Mouse (Mus musculus) neural tube, embryonic 13.5 days (tissue): ENCODE results near the gene Cdh23. TPM values are rescaled to one million over a fixed set of nuclear protein-coding genes. Genes with fewer than 3 reads are reported as not detected.

Source experiments
- ATAC-seq: fragments of 200-750 bp; cut with Nextera tagmentation; 2 replicates; pipeline ENCODE4 v1.8.0; 2017; ENCODE audit warnings: low read depth, mild to moderate bottlenecking, moderate TSS enrichment, moderate library complexity
- H3K27ac ChIP-seq: fragments of 300-500 bp; sonication (generic); replicated peaks from 2 replicates; pipeline ENCODE4 v1.5.1; 2015; ENCODE audit warnings: moderate library complexity, mild to moderate bottlenecking, inconsistent platforms
- H3K27me3 ChIP-seq: fragments of 300-500 bp; sonication (generic); 2 replicates; pipeline ENCODE4 v1.6.1; 2015; ENCODE audit warnings: mild to moderate bottlenecking, inconsistent platforms
- H3K36me3 ChIP-seq: fragments of 300-500 bp; sonication (generic); 2 replicates; pipeline ENCODE4 v1.6.1; 2015; ENCODE audit warnings: mild to moderate bottlenecking, inconsistent platforms
- H3K4me1 ChIP-seq: fragments of 300-500 bp; sonication (generic); replicated peaks from 2 replicates; pipeline ENCODE4 v1.6.1; 2015; ENCODE audit warnings: inconsistent platforms
- H3K4me2 ChIP-seq: fragments of 300-500 bp; sonication (generic); 2 replicates; pipeline ENCODE4 v1.6.1; 2015; ENCODE audit warnings: inconsistent platforms, mild to moderate bottlenecking, moderate library complexity
- H3K4me3 ChIP-seq: fragments of 300-500 bp; sonication (generic); 2 replicates; pipeline ENCODE4 v1.5.1; 2015; ENCODE audit warnings: mild to moderate bottlenecking, inconsistent platforms
- H3K9ac ChIP-seq: fragments of 300-500 bp; sonication (generic); 2 replicates; pipeline ENCODE4 v1.6.1; 2015; ENCODE audit warnings: moderate library complexity, mild to moderate bottlenecking, inconsistent platforms
- H3K9me3 ChIP-seq: fragments of 300-500 bp; sonication (generic); 2 replicates; pipeline ENCODE4 v1.6.1; 2016; ENCODE audit warnings: inconsistent platforms
- WGBS: fragments of 180-500 bp; shearing (Covaris S2); methylation state at CpG from one replicate; pipeline ENCODE4 v1.1.7; 2015; 5-methylcytosine and 5-hydroxymethylcytosine counted together
- polyA plus RNA-seq: library from polyadenylated mRNA; unstranded; fragments of >200 nt; fragmentation: Nextera tagmentation; extraction: Ambion mirVana; gene quantifications from 2 replicates; pipeline ENCODE4 v1.2.1, GENCODE M21; 2015

Gene Cdh23
- polyA plus RNA-seq, 1 experiment from 2014 or later = 1.4 TPM

GRCm38 (mm10) chr10:60350077-60350804, 346.0 kb downstream of the Cdh23 start:
- H3K27me3 ChIP-seq = peaks cover 24% of the 10 kb centered on the region
- no peaks in the 10 kb centered on the region for H3K36me3 ChIP-seq
- no peaks in the 10 kb centered on the region for H3K9me3 ChIP-seq
- H3K27ac ChIP-seq = no peak overlapping the region
- no peak for ATAC-seq
- no peak overlapping the region for H3K4me3 ChIP-seq
- H3K9ac ChIP-seq = no peak overlapping the region
- H3K4me1 ChIP-seq = peaks cover 66% of the 10 kb centered on the region
- peak overlapping the region; percentile 22; the same call in 1 of the 2 replicates for H3K4me2 ChIP-seq
- WGBS = 55% methylated on average over 4 of the region's 5 CpGs

- Histone ChIP-seq H3K4me3 (no peak overlapping the region), H3K4me1 (peaks cover 71% of the 10 kb centered on the region), H3K9me3 (no peaks in the 10 kb centered on the region), H3K4me2 (no peak overlapping the region), H3K36me3 (no peaks in the 10 kb centered on the region), H3K9ac (no peak overlapping the region), H3K27ac (no peak overlapping the region), H3K27me3 (peaks cover 24% of the 10 kb centered on the region)
- ATAC-seq = no peak
- 87% methylated on average over 5 of the region's 5 CpGs for WGBS
Measured at GRCm38 (mm10) chr10:60349644-60350043, 346.6 kb downstream of the Cdh23 start.

DNA sequence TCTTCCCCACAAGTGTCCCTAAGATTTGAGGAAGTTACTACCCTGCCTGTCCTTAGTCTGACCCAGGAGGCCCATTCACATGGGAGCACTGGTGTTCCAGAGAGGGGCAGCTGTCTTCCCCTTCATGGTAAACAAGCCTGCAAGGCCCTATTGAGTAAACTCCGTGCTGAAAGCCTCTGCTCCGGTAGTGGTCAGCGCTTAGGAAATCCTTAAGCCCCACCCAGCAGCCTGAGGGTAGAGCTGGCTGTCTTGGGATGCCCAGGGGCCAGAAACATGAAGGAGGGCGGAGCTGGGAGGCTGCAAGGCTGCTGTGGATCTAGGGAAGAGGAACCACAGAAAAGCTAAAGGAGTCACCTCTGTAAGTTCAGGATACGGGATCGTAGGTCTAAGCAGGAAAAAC, 347.2 kb downstream of the Cdh23 start:
- H3K4me3 ChIP-seq = no peak overlapping the region
- H3K27ac ChIP-seq = no peak overlapping the region
- no peaks in the 10 kb centered on the region for H3K9me3 ChIP-seq
- no peak overlapping the region for H3K4me2 ChIP-seq
- no peak overlapping the region for H3K9ac ChIP-seq
- H3K27me3 ChIP-seq = peaks cover 24% of the 10 kb centered on the region
- ATAC-seq = no peak
- H3K36me3 ChIP-seq = no peaks in the 10 kb centered on the region
- H3K4me1 ChIP-seq = peaks cover 71% of the 10 kb centered on the region
- 39% methylated on average over 6 of the region's 6 CpGs for WGBS

GRCm38 (mm10) chr10:60347768-60348610, 348.3 kb downstream of the Cdh23 start:
- Histone ChIP-seq H3K27me3 (peaks cover 24% of the 10 kb centered on the region), H3K4me2 (peak overlapping the region; percentile 46), H3K27ac (no peak overlapping the region), H3K9me3 (no peaks in the 10 kb centered on the region), H3K4me1 (peaks cover 65% of the 10 kb centered on the region), H3K4me3 (0 out of 2 replicates have a peak overlapping the region, but pooled peaks have one; percentile 20), H3K36me3 (no peaks in the 10 kb centered on the region), H3K9ac (0 out of 2 replicates have a peak overlapping the region, but pooled peaks have one; percentile 26)
- no peak for ATAC-seq
- whole genome bisulfite sequencing = 46% methylated on average over 9 of the region's 9 CpGs

- peak; percentile 38; the same call in 1 of the 2 replicates for ATAC-seq
- Histone ChIP-seq H3K4me3 (peak within 1 kb of the TSS; percentile 20), H3K36me3 (no peaks in the 10 kb centered on the region), H3K4me1 (peaks cover 58% of the 10 kb centered on the region), H3K9me3 (no peaks in the 10 kb centered on the region), H3K9ac (peak within 1 kb of the TSS; percentile 43; the same call in 1 of the 2 replicates), H3K27me3 (peaks cover 24% of the 10 kb centered on the region), H3K27ac (no peak within 1 kb of the TSS), H3K4me2 (peak within 1 kb of the TSS; percentile 46)
- under 1% methylated on average over 37 of the region's 37 CpGs for WGBS
Measured at GRCm38 (mm10) chr10:60346701-60347405, 349.4 kb downstream of the Cdh23 start, which contains the start of gene Vsir. Gene Vsir (plus strand): TSS chr10:60346851.

- Histone ChIP-seq H3K9me3 (no peaks in the 10 kb centered on the region), H3K4me1 (peaks cover 50% of the 10 kb centered on the region), H3K4me2 (peak overlapping the region; percentile 46; the same call in 1 of the 2 replicates), H3K4me3 (no peak overlapping the region), H3K9ac (no peak overlapping the region), H3K27me3 (peaks cover 24% of the 10 kb centered on the region), H3K36me3 (no peaks in the 10 kb centered on the region), H3K27ac (no peak overlapping the region)
- no peak for ATAC-seq
- WGBS = 88% methylated on average over 4 of the region's 4 CpGs
Measured at GRCm38 (mm10) chr10:60346056-60346455, 350.2 kb downstream of the Cdh23 start.

DNA sequence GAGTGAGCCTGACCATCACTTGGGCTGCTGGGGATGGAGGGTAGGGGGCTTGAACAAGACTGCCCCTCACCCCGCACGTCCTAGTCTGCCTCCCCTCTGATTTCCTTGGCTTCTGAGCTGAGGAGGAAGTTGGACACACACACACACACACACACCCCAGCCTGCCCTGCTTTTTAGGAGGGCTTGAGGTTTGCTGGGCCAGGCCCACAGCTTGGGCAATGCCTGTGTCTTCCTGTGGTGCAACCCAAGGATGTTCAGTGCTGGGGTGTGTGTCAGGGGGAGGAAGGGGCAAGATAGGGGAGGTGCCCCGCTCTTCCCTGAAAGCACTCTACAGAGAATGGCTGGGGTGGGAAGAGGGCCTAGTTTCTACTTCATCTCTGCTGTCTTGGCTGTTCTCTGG, 352.2 kb downstream of the Cdh23 start:
- Histone ChIP-seq H3K27ac (no peak overlapping the region), H3K4me3 (no peak overlapping the region), H3K36me3 (no peaks in the 10 kb centered on the region), H3K9me3 (no peaks in the 10 kb centered on the region), H3K4me2 (no peak overlapping the region), H3K4me1 (peaks cover 37% of the 10 kb centered on the region), H3K9ac (no peak overlapping the region), H3K27me3 (peaks cover 24% of the 10 kb centered on the region)
- ATAC-seq = no peak
- 88% methylated on average over 3 of the region's 3 CpGs for WGBS

GRCm38 (mm10) chr10:60341528-60341927, 354.8 kb downstream of the Cdh23 start:
- H3K4me3 ChIP-seq = no peak overlapping the region
- ATAC-seq = no peak
- no peaks in the 10 kb centered on the region for H3K36me3 ChIP-seq
- no peak overlapping the region for H3K4me2 ChIP-seq
- H3K4me1 ChIP-seq = peaks cover 13% of the 10 kb centered on the region
- 0 out of 2 replicates have a peak, but pooled peaks cover 8% of the 10 kb centered on the region for H3K27me3 ChIP-seq
- 78% methylated on average over 9 of the region's 9 CpGs for WGBS
- no peak overlapping the region for H3K27ac ChIP-seq
- no peaks in the 10 kb centered on the region for H3K9me3 ChIP-seq
- no peak overlapping the region for H3K9ac ChIP-seq

DNA sequence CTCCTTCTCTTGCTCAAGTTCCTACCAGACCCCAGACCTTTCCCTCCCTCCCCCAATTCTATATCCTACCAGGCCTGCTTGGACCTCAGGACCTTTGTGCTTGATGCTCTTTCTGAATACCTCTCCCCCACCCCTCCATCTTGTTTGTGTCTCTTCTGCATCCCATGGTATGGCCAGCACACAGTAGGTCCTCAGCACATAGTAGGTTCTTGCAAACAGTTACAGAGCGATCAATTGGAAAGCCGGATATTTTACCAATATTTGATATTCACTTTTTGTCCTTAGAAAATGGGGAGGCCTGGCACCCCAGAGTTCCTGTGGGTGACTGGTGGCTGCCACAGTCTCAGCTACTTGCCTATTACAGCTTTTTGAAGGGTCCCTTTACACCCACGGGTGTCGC, 361.3 kb downstream of the Cdh23 start:
- 97% methylated on average over 4 of the region's 4 CpGs for WGBS
- no peaks in the 10 kb centered on the region for H3K36me3 ChIP-seq
- H3K9ac ChIP-seq = no peak overlapping the region
- no peak overlapping the region for H3K4me3 ChIP-seq
- no peak overlapping the region for H3K27ac ChIP-seq
- no peak overlapping the region for H3K4me2 ChIP-seq
- H3K4me1 ChIP-seq = no peaks in the 10 kb centered on the region
- no peak for ATAC-seq
- H3K27me3 ChIP-seq = no peaks in the 10 kb centered on the region
- H3K9me3 ChIP-seq = no peaks in the 10 kb centered on the region

GRCm38 (mm10) chr10:60334583-60334982, 361.7 kb downstream of the Cdh23 start:
- H3K9me3 ChIP-seq = no peaks in the 10 kb centered on the region

DNA sequence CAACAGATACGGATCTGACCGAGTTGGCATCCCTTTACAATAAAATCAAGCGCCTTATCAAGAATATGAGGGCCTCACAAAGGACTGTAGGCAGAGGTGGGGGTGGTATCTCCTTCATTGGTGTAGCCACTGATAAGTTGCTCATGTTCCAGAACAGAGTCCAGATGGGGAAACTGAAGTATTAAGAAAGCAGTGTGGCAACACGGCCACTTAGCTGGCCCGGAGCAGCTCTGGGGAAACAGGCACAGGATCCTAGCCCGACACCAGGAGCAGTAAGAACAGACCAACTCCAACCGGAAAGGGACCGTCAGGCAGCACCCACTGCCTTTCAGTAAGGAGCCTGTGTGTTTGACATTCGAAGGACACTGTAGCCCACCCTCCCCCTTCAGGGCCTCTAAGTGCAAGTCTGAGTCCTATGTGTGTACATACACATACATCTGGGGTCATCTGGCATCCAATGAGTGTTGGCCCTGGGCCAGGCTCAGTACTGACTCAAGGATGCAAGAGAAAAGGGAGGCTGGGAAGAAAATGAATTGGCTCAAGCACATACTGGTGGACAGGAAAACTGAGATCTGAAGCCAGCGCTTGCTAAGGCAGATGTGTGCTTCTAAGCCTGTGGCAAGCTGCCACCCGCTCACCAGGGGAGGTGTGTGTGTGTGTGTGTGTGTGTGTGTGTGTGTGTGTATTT, 367.2 kb downstream of the Cdh23 start:
- Histone ChIP-seq H3K27me3 (no peaks in the 10 kb centered on the region), H3K4me1 (peaks cover 8% of the 10 kb centered on the region), H3K9me3 (no peaks in the 10 kb centered on the region), H3K4me2 (no peak overlapping the region), H3K4me3 (no peak overlapping the region), H3K9ac (no peak overlapping the region), H3K27ac (no peak overlapping the region), H3K36me3 (no peaks in the 10 kb centered on the region)
- WGBS = 77% methylated on average over 11 of the region's 11 CpGs
- peak; percentile 27; the same call in 1 of the 2 replicates for ATAC-seq

More at GRCm38 (mm10) chr10:60334583-60334982, 361.7 kb downstream of the Cdh23 start:
- Histone ChIP-seq H3K4me1 (peaks cover 1% of the 10 kb centered on the region; the same call in 1 of the 2 replicates), H3K4me2 (no peak overlapping the region), H3K36me3 (no peaks in the 10 kb centered on the region), H3K9ac (no peak overlapping the region), H3K27me3 (no peaks in the 10 kb centered on the region), H3K4me3 (no peak overlapping the region), H3K27ac (no peak overlapping the region)
- ATAC-seq = no peak
- 86% methylated on average over 7 of the region's 7 CpGs for WGBS
